In genomic region chr10:119979396-119979795, GRCm38 (mm10) we compare ENCODE assay signal across 15 mouse cellular contexts.
DNase-seq lines count a peak whose midpoint lies in the region; ATAC-seq lines count a peak whose summit lies in the region.
"Had no signal": no experiment of that assay in that cellular context is flagged by ENCODE, and none has a peak within 500 bp of the region (broad histone marks: within the 10 kb centered on the region; RNA-seq: fewer than 3 reads in every experiment).

No protein-coding gene starts in this region.

- peak overlapping the region; percentile 39 for H3K4me3 ChIP-seq in heart, embryonic 12.5 days
- H3K4me3 ChIP-seq in midbrain, embryonic 14.5 days (replicated peaks; ENCODE audit: low read depth, low read length): no peak overlapping the region
- no peak overlapping the region for H3K4me3 ChIP-seq in midbrain, embryonic 11.5 days (ENCODE audit: low read depth, low read length)
- no peak overlapping the region for H3K4me3 ChIP-seq in embryonic facial prominence, embryonic 13.5 days
- H3K4me3 ChIP-seq in limb, embryonic 13.5 days: no peak overlapping the region
- H3K4me3 ChIP-seq: erythroblast, embryonic 14.5 days; gastrocnemius, adult 2 months; hindbrain, embryonic 15.5 days had no signal

- H3K27me3 ChIP-seq in heart, embryonic 12.5 days (replicated peaks): no peaks in the 10 kb centered on the region
- no peaks in the 10 kb centered on the region for H3K27me3 ChIP-seq in midbrain, embryonic 14.5 days (ENCODE audit: control insufficient read depth, insufficient read depth, low read length)
- H3K27me3 ChIP-seq in midbrain, embryonic 11.5 days (ENCODE audit: control insufficient read depth, insufficient read depth, low read length): no peaks in the 10 kb centered on the region
- no peaks in the 10 kb centered on the region for H3K27me3 ChIP-seq in embryonic facial prominence, embryonic 13.5 days
- H3K27me3 ChIP-seq in limb, embryonic 13.5 days: no peaks in the 10 kb centered on the region
- H3K27me3 ChIP-seq: hindbrain, embryonic 15.5 days had no signal

- H3K36me3 ChIP-seq in heart, embryonic 12.5 days: 0 out of 2 replicates have a peak, but pooled peaks cover 3% of the 10 kb centered on the region
- H3K36me3 ChIP-seq in midbrain, embryonic 14.5 days (ENCODE audit: control insufficient read depth, insufficient read depth, low read length): no peaks in the 10 kb centered on the region
- no peaks in the 10 kb centered on the region for H3K36me3 ChIP-seq in midbrain, embryonic 11.5 days (ENCODE audit: control insufficient read depth, insufficient read depth, low read length)
- no peaks in the 10 kb centered on the region for H3K36me3 ChIP-seq in embryonic facial prominence, embryonic 13.5 days
- no peaks in the 10 kb centered on the region for H3K36me3 ChIP-seq in limb, embryonic 13.5 days
- H3K36me3 ChIP-seq: hindbrain, embryonic 15.5 days had no signal

- H3K4me2 ChIP-seq in heart, embryonic 12.5 days: peak overlapping the region; percentile 62
- no peak overlapping the region for H3K4me2 ChIP-seq in midbrain, embryonic 14.5 days (ENCODE audit: low read length)
- H3K4me2 ChIP-seq in midbrain, embryonic 11.5 days: no peak overlapping the region
- H3K4me2 ChIP-seq in embryonic facial prominence, embryonic 13.5 days: peak overlapping the region; percentile 40
- peak overlapping the region; percentile 39 for H3K4me2 ChIP-seq in limb, embryonic 13.5 days (replicated peaks)
- H3K4me2 ChIP-seq: hindbrain, embryonic 15.5 days; liver, embryonic 11.5 days had no signal

- H3K9me3 ChIP-seq in heart, embryonic 12.5 days (replicated peaks): no peaks in the 10 kb centered on the region
- H3K9me3 ChIP-seq in midbrain, embryonic 14.5 days (ENCODE audit: control insufficient read depth, low read length): no peaks in the 10 kb centered on the region
- no peaks in the 10 kb centered on the region for H3K9me3 ChIP-seq in midbrain, embryonic 11.5 days (ENCODE audit: control insufficient read depth, low read length)
- H3K9me3 ChIP-seq in embryonic facial prominence, embryonic 13.5 days: no peaks in the 10 kb centered on the region
- no peaks in the 10 kb centered on the region for H3K9me3 ChIP-seq in limb, embryonic 13.5 days
- H3K9me3 ChIP-seq: hindbrain, embryonic 15.5 days had no signal

- intact Hi-C loops in heart, postnatal 14 days (cut with DNase I): no loop called here

- peaks cover 7% of the 10 kb centered on the region; the same call in 1 of the 2 replicates for H3K4me1 ChIP-seq in heart, embryonic 12.5 days (replicated peaks)
- no peaks in the 10 kb centered on the region for H3K4me1 ChIP-seq in midbrain, embryonic 14.5 days (ENCODE audit: control insufficient read depth, insufficient read depth, low read length)
- peaks cover 3% of the 10 kb centered on the region; the same call in 1 of the 2 replicates for H3K4me1 ChIP-seq in midbrain, embryonic 11.5 days (ENCODE audit: control insufficient read depth, insufficient read depth, low read length)
- peaks cover 12% of the 10 kb centered on the region for H3K4me1 ChIP-seq in embryonic facial prominence, embryonic 13.5 days
- H3K4me1 ChIP-seq in limb, embryonic 13.5 days: peaks cover 3% of the 10 kb centered on the region; the same call in 1 of the 2 replicates

- WGBS in heart, embryonic 12.5 days: 36% methylated on average over 8 of the region's 8 CpGs
- 47% methylated on average over 8 of the region's 8 CpGs for WGBS in midbrain, embryonic 14.5 days
- 46% methylated on average over 8 of the region's 8 CpGs for WGBS in midbrain, embryonic 11.5 days
- 38% methylated on average over 8 of the region's 8 CpGs for WGBS in embryonic facial prominence, embryonic 13.5 days
- 51% methylated on average over 8 of the region's 8 CpGs for WGBS in limb, embryonic 13.5 days

- ATAC-seq in heart, embryonic 12.5 days (ENCODE audit: insufficient number of reproducible peaks, low FRiP score): no peak
- ATAC-seq in midbrain, embryonic 14.5 days (ENCODE audit: low FRiP score, low TSS enrichment): no peak
- ATAC-seq in midbrain, embryonic 11.5 days (ENCODE audit: low FRiP score): no peak
- no peak for ATAC-seq in embryonic facial prominence, embryonic 13.5 days (ENCODE audit: insufficient number of reproducible peaks, insufficient read depth, low FRiP score, low TSS enrichment, low read depth)
- no peak for ATAC-seq in limb, embryonic 13.5 days (ENCODE audit: low FRiP score, low read depth)

- peak overlapping the region; percentile 40; the same call in 1 of the 2 replicates for H3K9ac ChIP-seq in heart, embryonic 12.5 days
- H3K9ac ChIP-seq in midbrain, embryonic 14.5 days (replicated peaks; ENCODE audit: low read length): no peak overlapping the region
- H3K9ac ChIP-seq in midbrain, embryonic 11.5 days (ENCODE audit: low read length): no peak overlapping the region
- no peak overlapping the region for H3K9ac ChIP-seq in embryonic facial prominence, embryonic 13.5 days
- H3K9ac ChIP-seq in limb, embryonic 13.5 days: no peak overlapping the region
- H3K9ac ChIP-seq: hindbrain, embryonic 15.5 days had no signal

- 0 out of 2 replicates have a peak overlapping the region, but pooled peaks have one; percentile 21 for H3K27ac ChIP-seq in heart, embryonic 12.5 days (ENCODE audit: poor library complexity, severe bottlenecking)
- H3K27ac ChIP-seq in midbrain, embryonic 14.5 days (replicated peaks; ENCODE audit: low read depth, low read length): 0 out of 2 replicates have a peak overlapping the region, but pooled peaks have one; percentile 6
- no peak overlapping the region for H3K27ac ChIP-seq in midbrain, embryonic 11.5 days (ENCODE audit: low read depth, low read length)
- H3K27ac ChIP-seq in embryonic facial prominence, embryonic 13.5 days: no peak overlapping the region
- no peak overlapping the region for H3K27ac ChIP-seq in limb, embryonic 13.5 days
- H3K27ac ChIP-seq: gastrocnemius, adult 2 months had no signal

- DNase-seq in heart, postnatal 14 days: no peak
- DNase-seq in midbrain, embryonic 14.5 days: peak; percentile 26
- no peak for DNase-seq in midbrain, embryonic 11.5 days (ENCODE audit: low spot score, missing footprints)
- DNase-seq in thymus, postnatal 0 days (ENCODE audit: low spot score): no peak
- DNase-seq in gastrocnemius, postnatal 25 days: no peak
- DNase-seq: adrenal gland, adult 8-10 months; cerebellum, postnatal 10 days; gastrocnemius, adult 2 months; right cerebral cortex, postnatal 4 days had no signal

Comparison
In these comparisons a context has a peak if more than half of its experiments do, and no peak if none do; other contexts are left out.
1. H3K27ac ChIP-seq: peak in heart, embryonic 12.5 days (single experiment) and midbrain, embryonic 14.5 days (single experiment); none in midbrain, embryonic 11.5 days (single experiment), embryonic facial prominence, embryonic 13.5 days (single experiment) and limb, embryonic 13.5 days (single experiment).
2. H3K4me2 ChIP-seq: peak in heart, embryonic 12.5 days (single experiment), embryonic facial prominence, embryonic 13.5 days (single experiment) and limb, embryonic 13.5 days (single experiment); none in midbrain, embryonic 14.5 days (single experiment) and midbrain, embryonic 11.5 days (single experiment).